Comparison of ENCODE assay signal across 8 mouse cellular contexts in the genomic region with DNA sequence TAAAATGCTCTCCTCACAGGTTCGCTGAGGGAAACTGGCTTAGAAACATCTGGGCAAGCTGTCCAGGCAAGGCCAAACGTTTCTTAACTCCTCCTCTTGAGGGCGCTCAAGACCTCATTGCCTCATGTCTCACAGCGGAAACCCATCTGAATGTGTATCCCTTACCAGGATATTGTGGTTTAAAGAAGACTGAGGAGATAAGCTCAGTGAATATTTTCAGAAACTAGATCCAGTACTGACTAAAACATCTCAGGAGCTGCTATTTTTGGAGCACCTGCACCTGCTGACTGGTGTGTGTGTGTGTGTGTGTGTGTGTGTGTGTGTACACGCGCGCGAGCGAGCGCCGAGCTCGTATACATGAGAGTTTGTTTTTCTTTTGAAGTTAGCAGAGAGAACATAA. TPM values are rescaled to one million over a fixed set of nuclear protein-coding genes. Genes with fewer than 3 reads are reported as not detected.
A peak's percentile ranks its signal among the peaks of the same experiment; 100 is the strongest.
DNase-seq lines count a peak whose midpoint lies in the region; ATAC-seq and TF ChIP-seq lines count a peak whose summit lies in the region.

No protein-coding gene starts in this region.

- WGBS in bone marrow, adult 2 months = 4% methylated on average over 12 of the region's 12 CpGs
- 37% methylated on average over 12 of the region's 12 CpGs for WGBS in liver, postnatal 0 days (ENCODE audit: insufficient replicate concordance)

- no peaks in the 10 kb centered on the region for H3K4me1 ChIP-seq in bone marrow, adult 2 months (ENCODE audit: control insufficient read depth, insufficient read depth, low read length)
- H3K4me1 ChIP-seq in liver, postnatal 0 days (ENCODE audit: insufficient read depth) = peaks cover 3% of the 10 kb centered on the region; the same call in 1 of the 2 replicates

- H3K36me3 ChIP-seq in liver, postnatal 0 days (replicated peaks; ENCODE audit: insufficient read depth, low read length) = no peaks in the 10 kb centered on the region

- no peak overlapping the region for H3K9ac ChIP-seq in liver, postnatal 0 days (replicated peaks)

- TF ChIP-seq EP300 in liver, postnatal 0 days (IDR thresholded peaks at IDR 0.05; ENCODE audit: low read depth) = no peak

- peak overlapping the region; percentile 27 for H3K4me2 ChIP-seq in liver, postnatal 0 days (ENCODE audit: low read depth, low read length)

- no peaks in the 10 kb centered on the region for H3K27me3 ChIP-seq in liver, postnatal 0 days (ENCODE audit: insufficient read depth, low read length)

- peak; percentile 58 for ATAC-seq in liver, postnatal 0 days

- no peak overlapping the region for H3K4me3 ChIP-seq in bone marrow, adult 2 months (replicated peaks; ENCODE audit: control insufficient read depth, low read depth, low read length)
- no peak overlapping the region for H3K4me3 ChIP-seq in liver, postnatal 0 days (ENCODE audit: low read depth, low read length)

- peak; percentile 10 for DNase-seq in cerebellum, adult 9-10 months
- no peak for DNase-seq in cerebellum, adult 9-11 months
- peak; percentile 79 to 80 for DNase-seq in B cell, adult 2 months
- peak; percentile 45 for DNase-seq in liver, postnatal 0 days
- peak; percentile 47 to 66 for DNase-seq in thymus, adult 18-20 months
- no peak for DNase-seq in ovary, postnatal 10 days (ENCODE audit: low spot score)
- no peak for DNase-seq in frontal cortex, postnatal 14 days (ENCODE audit: low spot score in 2 of 2)

- no peak overlapping the region for H3K27ac ChIP-seq in bone marrow, adult 2 months (ENCODE audit: control insufficient read depth, insufficient read depth, low read depth, low read length, poor library complexity)
- no peak overlapping the region for H3K27ac ChIP-seq in liver, postnatal 0 days (ENCODE audit: low read depth)

- no peaks in the 10 kb centered on the region for H3K9me3 ChIP-seq in liver, postnatal 0 days (ENCODE audit: low read length)

- TF ChIP-seq POLR2A in bone marrow, adult 2 months (IDR thresholded peaks at IDR 0.05; ENCODE audit: borderline replicate concordance, control insufficient read depth, low read depth, low read length) = no peak

- peak; percentile 59 for TF ChIP-seq CTCF in bone marrow, adult 2 months (IDR thresholded peaks at IDR 0.05; ENCODE audit: control insufficient read depth, insufficient read depth, low read length)
- TF ChIP-seq CTCF in liver, postnatal 0 days (IDR thresholded peaks at IDR 0.05; ENCODE audit: low read depth) = peak; percentile 74

RNA-seq across cellular contexts. Expression of a gene that starts 19.7 kb away (rescaled TPM):
- polyA plus RNA-seq in bone marrow, adult 2 months (2011; ENCODE audit: insufficient read depth, insufficient read length, low replicate concordance, missing spikeins) = 2.6 and 3.2 TPM in 2 replicates
- 0.73 and 0.86 TPM in 2 replicates for polyA plus RNA-seq in liver, postnatal 0 days (2015; fragmentation: Nextera tagmentation; extraction: Ambion mirVana)

Comparison
In these comparisons a context has a peak if more than half of its experiments do, and no peak if none do; other contexts are left out.
1. DNase-seq: peak in cerebellum, adult 9-10 months (single experiment), B cell, adult 2 months (2 of 2), liver, postnatal 0 days (single experiment) and thymus, adult 18-20 months (2 of 2); none in cerebellum, adult 9-11 months (single experiment), ovary, postnatal 10 days (single experiment) and frontal cortex, postnatal 14 days (0 of 2).